Mouse (Mus musculus) urinary bladder, postnatal 14 days (tissue): ENCODE data around the gene Pus10.
"Not testable (repeated sequence)": the region's sequence is repeated elsewhere in the genome, so short reads cannot be mapped to it uniquely, and the experiment has no call there.

Experiments used
- DNase-seq: peaks from one replicate; pipeline ENCODE4 v3.0.0; 2021; ENCODE audit warnings: low spot score

Gene Pus10

GRCm38 (mm10) chr11:23762635-23763034, 97.2 kb downstream of the Pus10 start:
- DNase-seq, result no peak

DNA sequence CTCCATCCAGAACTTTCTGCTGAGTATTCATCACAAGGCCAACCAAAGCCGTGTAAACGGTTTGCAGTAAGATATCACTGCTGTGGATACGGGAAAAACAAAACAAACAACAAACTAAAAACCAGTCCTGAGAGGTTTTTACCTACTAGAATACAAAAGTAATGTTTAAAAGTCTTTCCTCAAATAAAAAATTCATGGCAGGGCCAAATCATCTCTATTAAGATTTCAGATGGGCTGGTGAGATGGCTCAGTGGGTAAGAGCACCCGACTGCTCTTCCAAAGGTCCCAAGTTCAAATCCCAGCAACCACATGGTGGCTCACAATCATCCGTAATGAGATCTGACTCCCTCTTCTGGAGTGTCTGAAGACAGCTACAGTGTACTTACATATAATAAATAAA, 101.9 kb downstream of the Pus10 start:
- not testable (repeated sequence) for DNase-seq

GRCm38 (mm10) chr11:23767928-23768327, 102.5 kb downstream of the Pus10 start:
- no peak for DNase-seq

- DNase-seq, result no peak
Measured at GRCm38 (mm10) chr11:23769033-23769432, 103.6 kb downstream of the Pus10 start.

DNA sequence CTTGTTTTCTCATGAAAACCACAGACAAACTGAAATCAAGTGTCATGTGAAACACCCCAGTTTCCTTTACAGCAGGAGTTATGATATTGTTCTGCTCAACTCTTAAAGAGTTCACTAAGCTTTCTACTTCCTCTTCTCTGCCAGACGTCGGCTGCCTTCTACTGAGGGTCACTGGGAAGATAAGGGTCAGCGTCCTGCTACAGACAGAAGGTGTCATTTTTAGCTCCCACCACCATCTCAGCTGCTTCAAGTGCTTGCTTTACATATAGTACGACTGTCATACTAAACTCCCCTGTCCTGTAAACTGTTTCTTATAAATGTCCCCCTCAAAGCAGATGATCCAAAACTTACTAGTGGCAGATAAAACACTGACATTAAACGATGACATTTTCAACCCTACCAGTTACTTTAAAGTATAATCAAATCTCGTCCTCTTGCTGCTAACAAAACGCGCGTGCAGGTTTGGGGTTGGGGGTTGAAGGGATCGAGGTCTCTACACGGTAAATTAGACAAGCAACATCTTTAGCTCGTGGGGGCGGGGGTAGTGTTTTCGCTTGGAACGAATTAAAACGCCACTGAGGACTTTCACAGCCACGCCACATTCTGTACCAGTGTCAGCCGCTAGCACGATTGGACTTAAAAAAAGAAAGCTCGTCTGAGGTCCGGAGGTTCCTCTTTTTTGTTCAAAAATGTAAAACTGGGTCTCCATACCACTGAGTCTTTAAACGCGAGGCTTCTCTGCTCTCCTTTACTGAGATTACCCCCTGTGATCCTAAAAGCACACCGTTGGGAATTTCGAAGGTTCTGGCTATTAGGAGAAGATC, 104.4 kb downstream of the Pus10 start:
- peak; percentile 19 for DNase-seq

DNA sequence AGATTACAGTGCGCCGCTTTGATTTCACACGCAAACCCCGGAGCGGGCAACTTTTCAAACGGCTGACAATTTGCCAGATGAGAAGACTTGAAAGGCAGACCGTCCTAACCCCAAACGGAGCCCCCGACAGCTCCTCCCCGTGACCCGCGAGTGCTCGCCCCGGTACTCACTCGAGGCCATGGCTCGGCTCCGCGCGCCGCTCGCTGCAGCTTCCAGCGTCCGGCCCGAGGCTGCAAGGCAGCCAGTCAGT, 105.0 kb downstream of the Pus10 start:
- DNase-seq, result no peak

DNA sequence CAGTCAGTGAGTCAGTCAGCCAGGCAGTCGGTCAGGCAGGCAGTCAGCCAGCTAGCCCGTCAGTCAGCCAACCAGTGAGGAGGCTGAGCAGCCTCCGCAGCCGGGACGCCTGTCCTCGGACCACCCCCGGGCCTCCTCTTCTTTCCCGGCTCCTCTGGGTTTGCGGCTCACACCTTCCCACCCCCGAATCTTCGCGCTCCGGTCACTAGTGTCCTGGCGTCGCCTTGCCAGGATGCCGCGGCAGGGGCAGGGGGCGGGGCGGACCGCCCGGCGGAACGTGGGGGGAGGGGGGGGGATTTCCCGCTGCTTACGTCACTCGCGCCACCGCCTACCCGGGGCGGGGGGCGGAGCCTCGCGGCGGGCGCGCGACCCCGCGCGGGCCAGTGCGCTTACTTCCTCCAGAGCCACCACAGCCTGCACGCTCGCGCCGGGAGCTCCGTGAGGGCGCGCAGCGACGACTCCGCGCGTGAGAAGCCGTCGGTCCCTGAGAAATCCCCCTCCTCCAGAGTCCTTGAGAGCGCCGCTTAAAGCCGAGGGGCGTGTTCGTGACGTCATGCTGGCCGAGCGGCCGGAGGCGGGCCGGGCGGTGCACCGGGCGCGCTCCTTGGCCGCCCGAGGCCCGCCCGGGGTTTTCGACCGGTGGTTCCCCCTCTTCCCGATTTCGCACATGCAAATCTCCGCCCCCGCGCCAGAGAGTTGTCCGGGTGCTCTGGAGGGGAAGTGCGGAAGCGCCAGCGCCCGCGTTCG, 105.5 kb downstream of the Pus10 start, which contains the start of gene Rel:
Rel (minus strand) TSS at position 211 of the 747 bp plus-strand sequence.
- peak; percentile 95 for DNase-seq

DNA sequence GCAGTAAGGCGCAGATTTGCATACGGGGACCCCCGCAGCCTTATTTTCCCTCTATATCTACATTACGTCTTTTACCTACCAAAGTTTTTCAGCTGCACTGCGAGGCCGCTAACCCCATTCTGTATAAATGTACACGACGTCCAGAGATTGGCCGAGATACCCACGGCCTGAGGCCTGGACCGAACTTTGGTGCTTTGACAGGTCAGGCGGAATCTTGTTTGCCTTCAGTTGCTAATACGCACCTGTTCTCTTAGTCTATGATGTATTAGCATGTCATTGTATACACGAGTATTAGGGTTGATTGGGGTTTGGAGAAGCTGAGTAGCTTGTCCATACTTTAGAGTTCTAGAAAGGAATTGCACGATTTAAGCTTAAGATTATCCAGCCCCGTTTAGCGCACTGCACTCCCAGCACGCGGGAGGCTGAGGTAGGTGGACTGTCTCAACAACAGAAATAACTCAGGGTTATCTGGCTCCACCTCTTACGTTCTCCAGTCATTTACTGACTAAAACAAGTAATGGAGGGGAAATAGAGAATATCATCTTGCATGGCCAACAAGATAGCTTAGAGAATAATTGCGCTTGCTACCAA, 106.1 kb downstream of the Pus10 start:
- DNase-seq, result no peak

DNA sequence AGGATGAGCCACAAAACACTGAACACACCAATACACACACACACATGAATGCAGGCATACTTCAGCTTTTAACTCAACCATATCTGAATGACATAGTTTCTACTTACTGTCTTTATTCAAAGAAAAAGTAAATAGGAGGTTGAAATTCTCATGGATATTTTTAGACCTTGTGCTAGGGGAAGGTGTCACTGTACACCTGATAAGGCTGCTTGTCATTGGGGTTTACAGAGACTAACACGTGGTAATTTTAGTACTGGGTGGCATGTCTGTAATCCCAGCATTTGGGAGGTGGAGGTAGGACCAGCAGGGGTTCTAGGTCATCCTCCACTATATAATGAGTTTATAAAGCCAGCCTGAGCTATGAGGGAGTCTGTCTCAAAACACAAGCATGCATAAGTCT, 107.0 kb downstream of the Pus10 start:
- no peak for DNase-seq

- DNase-seq, result no peak
Measured at GRCm38 (mm10) chr11:23778787-23779201, 113.3 kb downstream of the Pus10 start.

- DNase-seq, result no peak
Measured at GRCm38 (mm10) chr11:23782038-23782437, 116.6 kb downstream of the Pus10 start.
